Mouse (Mus musculus): ENCODE data around the gene Vmo1. TPM values are rescaled to one million over a fixed set of nuclear protein-coding genes. Genes with fewer than 3 reads are reported as not detected.
"Not testable (repeated sequence)": the region's sequence is repeated elsewhere in the genome, so short reads cannot be mapped to it uniquely, and the experiment has no call there.

Gene Vmo1
- polyA plus RNA-seq, 1 experiment from 2014 or later, result 0.68 TPM

- ATAC-seq, result peak; percentile 97
Measured at GRCm38 (mm10) chr11:70525184-70525678, 10.8 kb upstream of the Vmo1 start, which contains the start of gene Psmb6. Gene Psmb6 (plus strand): TSS chr11:70525367.

GRCm38 (mm10) chr11:70524782-70525181 lies 10.4 kb upstream of the Vmo1 start:
- ATAC-seq (no peak; the same call in 1 of the 2 replicates), DNase-seq (ENCODE audit: low spot score) (no peak)
- no peak overlapping the region for H3K9ac ChIP-seq (replicated peaks; ENCODE audit: low read depth)
- 7% methylated on average over 8 of the region's 8 CpGs for WGBS
- peaks cover 4% of the 10 kb centered on the region; the same call in 1 of the 2 replicates for H3K4me1 ChIP-seq (ENCODE audit: insufficient read depth, low read depth, low read length)
- no peaks in the 10 kb centered on the region; the same call in none of the 2 replicates for H3K36me3 ChIP-seq (ENCODE audit: insufficient read depth, low read length)
- H3K27ac ChIP-seq (ENCODE audit: low read length), result no peak overlapping the region
- peak overlapping the region; percentile 45 for H3K4me2 ChIP-seq (replicated peaks; ENCODE audit: low read depth, low read length)
- TF ChIP-seq EP300 (IDR thresholded peaks at IDR 0.05), result no peak
- TF ChIP-seq CTCF (IDR thresholded peaks at IDR 0.05), result no peak
- no peaks in the 10 kb centered on the region for H3K27me3 ChIP-seq (replicated peaks; ENCODE audit: insufficient read depth, low read length)
- H3K9me3 ChIP-seq (ENCODE audit: low read length), result no peaks in the 10 kb centered on the region
- peak overlapping the region; percentile 75 for H3K4me3 ChIP-seq (ENCODE audit: low read depth, low read length)

More at GRCm38 (mm10) chr11:70525184-70525678, 10.8 kb upstream of the Vmo1 start, which contains the start of gene Psmb6:
- Histone ChIP-seq H3K36me3 (ENCODE audit: insufficient read depth, low read length) (no peaks in the 10 kb centered on the region; the same call in none of the 2 replicates), H3K4me2 (replicated peaks; ENCODE audit: low read depth, low read length) (peak within 1 kb of the TSS; percentile 73), H3K27ac (ENCODE audit: low read length) (peak within 1 kb of the TSS; percentile 26; the same call in 1 of the 2 replicates), H3K4me3 (ENCODE audit: low read depth, low read length) (peak within 1 kb of the TSS; percentile 75), H3K27me3 (replicated peaks; ENCODE audit: insufficient read depth, low read length) (no peaks in the 10 kb centered on the region), H3K9me3 (ENCODE audit: low read length) (no peaks in the 10 kb centered on the region), H3K9ac (replicated peaks; ENCODE audit: low read depth) (peak within 1 kb of the TSS; percentile 51), H3K4me1 (ENCODE audit: insufficient read depth, low read depth, low read length) (peaks cover 2% of the 10 kb centered on the region; the same call in 1 of the 2 replicates)
- TF ChIP-seq EP300 (IDR thresholded peaks at IDR 0.05), result 0 out of 2 replicates have a peak, but pooled peaks have one; percentile 54
- TF ChIP-seq CTCF (IDR thresholded peaks at IDR 0.05), result no peak
- peak; percentile 100 for DNase-seq (ENCODE audit: low spot score)
- under 1% methylated on average over 26 of the region's 26 CpGs for WGBS

GRCm38 (mm10) chr11:70523306-70523989 lies 9.0 kb upstream of the Vmo1 start:
- H3K27me3 ChIP-seq (replicated peaks; ENCODE audit: insufficient read depth, low read length); H3K9ac ChIP-seq (replicated peaks; ENCODE audit: low read depth); H3K4me3 ChIP-seq (ENCODE audit: low read depth, low read length); H3K9me3 ChIP-seq (ENCODE audit: low read length); H3K4me1 ChIP-seq (ENCODE audit: insufficient read depth, low read depth, low read length); H3K4me2 ChIP-seq (replicated peaks; ENCODE audit: low read depth, low read length); H3K36me3 ChIP-seq (ENCODE audit: insufficient read depth, low read length); H3K27ac ChIP-seq (ENCODE audit: low read length); ATAC-seq: not testable (repeated sequence)
- TF ChIP-seq CTCF (IDR thresholded peaks at IDR 0.05), result peak; percentile 16
- WGBS, result 82% methylated on average over 8 of the region's 8 CpGs
- DNase-seq (ENCODE audit: low spot score), result peak; percentile 22

GRCm38 (mm10) chr11:70520178-70520769 lies 5.9 kb upstream of the Vmo1 start:
- peak; percentile 57 for DNase-seq (ENCODE audit: low spot score)

GRCm38 (mm10) chr11:70518923-70519322 lies 4.5 kb upstream of the Vmo1 start, which contains the start of gene Gltpd2:
Gene Gltpd2 (plus strand): TSS chr11:70519196.
- TF ChIP-seq EP300 (IDR thresholded peaks at IDR 0.05) (no peak), CTCF (IDR thresholded peaks at IDR 0.05) (no peak)
- Histone ChIP-seq H3K27me3 (replicated peaks; ENCODE audit: insufficient read depth, low read length) (no peaks in the 10 kb centered on the region), H3K4me1 (ENCODE audit: insufficient read depth, low read depth, low read length) (peaks cover 4% of the 10 kb centered on the region; the same call in 1 of the 2 replicates), H3K36me3 (ENCODE audit: insufficient read depth, low read length) (no peaks in the 10 kb centered on the region), H3K27ac (ENCODE audit: low read length) (peak within 1 kb of the TSS; percentile 78), H3K4me3 (ENCODE audit: low read depth, low read length) (peak within 1 kb of the TSS; percentile 34), H3K9me3 (ENCODE audit: low read length) (no peaks in the 10 kb centered on the region), H3K4me2 (replicated peaks; ENCODE audit: low read depth, low read length) (peak within 1 kb of the TSS; percentile 57), H3K9ac (replicated peaks; ENCODE audit: low read depth) (peak within 1 kb of the TSS; percentile 56)
- no peak for DNase-seq (ENCODE audit: low spot score)
- ATAC-seq, result no peak
- WGBS, result 78% methylated on average over 10 of the region's 10 CpGs

More at GRCm38 (mm10) chr11:70520178-70520769, 5.9 kb upstream of the Vmo1 start:
- TF ChIP-seq CTCF (IDR thresholded peaks at IDR 0.05), result peak; percentile 44
- no peak for TF ChIP-seq EP300 (IDR thresholded peaks at IDR 0.05)
- Histone ChIP-seq H3K36me3 (ENCODE audit: insufficient read depth, low read length) (no peaks in the 10 kb centered on the region), H3K4me3 (ENCODE audit: low read depth, low read length) (peak overlapping the region; percentile 34), H3K4me2 (replicated peaks; ENCODE audit: low read depth, low read length) (peak overlapping the region; percentile 57), H3K9me3 (ENCODE audit: low read length) (no peaks in the 10 kb centered on the region), H3K9ac (replicated peaks; ENCODE audit: low read depth) (peak overlapping the region; percentile 56), H3K4me1 (ENCODE audit: insufficient read depth, low read depth, low read length) (peaks cover 4% of the 10 kb centered on the region; the same call in 1 of the 2 replicates), H3K27ac (ENCODE audit: low read length) (peak overlapping the region; percentile 78), H3K27me3 (replicated peaks; ENCODE audit: insufficient read depth, low read length) (no peaks in the 10 kb centered on the region)
- ATAC-seq, result peak; percentile 45
- 8% methylated on average over 40 of the region's 41 CpGs for WGBS

GRCm38 (mm10) chr11:70518436-70518835 lies 4.0 kb upstream of the Vmo1 start:
- 65% methylated on average over 1 of the region's 1 CpGs for WGBS
- Histone ChIP-seq H3K27ac (ENCODE audit: low read length) (no peak overlapping the region), H3K9me3 (ENCODE audit: low read length) (no peaks in the 10 kb centered on the region)

More at GRCm38 (mm10) chr11:70518436-70518835, 4.0 kb upstream of the Vmo1 start:
- Histone ChIP-seq H3K4me1 (ENCODE audit: insufficient read depth, low read depth, low read length) (peaks cover 4% of the 10 kb centered on the region; the same call in 1 of the 2 replicates), H3K36me3 (ENCODE audit: insufficient read depth, low read length) (no peaks in the 10 kb centered on the region), H3K9ac (replicated peaks; ENCODE audit: low read depth) (no peak overlapping the region), H3K4me3 (ENCODE audit: low read depth, low read length) (no peak overlapping the region), H3K27me3 (replicated peaks; ENCODE audit: insufficient read depth, low read length) (no peaks in the 10 kb centered on the region), H3K4me2 (replicated peaks; ENCODE audit: low read depth, low read length) (no peak overlapping the region)
- ATAC-seq (no peak), DNase-seq (ENCODE audit: low spot score) (no peak)
- no peak for TF ChIP-seq EP300 (IDR thresholded peaks at IDR 0.05)
- no peak for TF ChIP-seq CTCF (IDR thresholded peaks at IDR 0.05)

Measured in lung, postnatal 0 days (tissue).